Mouse (Mus musculus) bone marrow macrophage, adult 2 months (primary cell): Measurements from ENCODE around the gene Fis1.

ENCODE experiments used
- CTCF ChIP-seq: IDR thresholded peaks from 2 replicates; pipeline ENCODE4 v1.5.1; 2012; ENCODE audit warnings: low read depth, mild to moderate bottlenecking, low read length, moderate library complexity
- POLR2A ChIP-seq: IDR thresholded peaks from 2 replicates; pipeline ENCODE4 v1.6.1; 2012; ENCODE audit warnings: mild to moderate bottlenecking, low read depth, low read length, borderline replicate concordance

GRCm38 (mm10) chr5:137007276-137007675, 54.2 kb downstream of the Fis1 start:
- TF ChIP-seq CTCF (no peak), POLR2A (no peak)
